12 mouse cellular contexts compared by ENCODE assay signal in the genomic region with DNA sequence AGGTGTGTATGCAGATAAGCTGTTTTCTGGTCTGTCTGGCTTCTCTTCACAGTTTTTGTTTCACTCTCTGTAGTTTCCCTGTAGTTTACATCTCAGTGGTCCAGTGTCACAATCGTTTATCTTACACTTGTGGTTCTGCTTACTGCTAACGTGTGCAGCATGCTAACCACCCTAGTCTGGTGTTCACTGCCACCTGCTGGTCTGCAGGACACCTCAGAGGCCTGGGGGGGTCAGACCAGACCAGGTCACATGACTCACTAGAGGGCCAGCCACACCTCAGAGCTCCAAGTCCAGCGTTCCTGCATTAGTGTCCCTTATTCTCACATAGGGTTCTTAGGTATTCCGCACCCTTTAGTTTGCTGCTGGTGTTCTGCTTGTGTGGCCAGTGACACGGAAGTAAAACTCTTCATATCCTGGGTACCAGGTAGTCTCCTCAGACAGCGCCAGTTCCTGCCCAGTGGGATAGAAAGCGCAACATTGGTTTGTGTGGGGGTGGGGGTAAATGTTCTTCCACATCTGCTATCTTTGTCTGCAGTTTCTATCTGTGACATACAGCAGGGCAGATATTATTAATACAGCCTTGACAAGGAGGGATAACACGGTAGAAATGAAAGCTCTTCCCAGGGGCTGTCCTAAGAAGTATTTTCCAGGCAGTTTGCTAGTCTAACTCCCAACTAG. TPM values are rescaled to one million over a fixed set of nuclear protein-coding genes. Genes with fewer than 3 reads are reported as not detected.
DNase-seq lines count a peak whose midpoint lies in the region; ATAC-seq and TF ChIP-seq lines count a peak whose summit lies in the region.
"Had no signal": no experiment of that assay in that cellular context is flagged by ENCODE, and none has a peak within 500 bp of the region (broad histone marks: within the 10 kb centered on the region; RNA-seq: fewer than 3 reads in every experiment).

No protein-coding gene starts in this region.

- H3K27ac ChIP-seq in left cerebral cortex, adult 2 months, result no peak overlapping the region; the same call in 1 of the 2 replicates
- H3K27ac ChIP-seq in liver, embryonic 15.5 days (replicated peaks), result no peak overlapping the region
- no peak overlapping the region for H3K27ac ChIP-seq in stomach, embryonic 15.5 days
- no peak overlapping the region for H3K27ac ChIP-seq in midbrain, embryonic 11.5 days (ENCODE audit: low read depth, low read length)
- H3K27ac ChIP-seq in forebrain, embryonic 13.5 days, result no peak overlapping the region
- H3K27ac ChIP-seq: embryonic facial prominence, embryonic 13.5 days had no signal

- no peak overlapping the region for H3K9ac ChIP-seq in liver, embryonic 15.5 days
- H3K9ac ChIP-seq in stomach, embryonic 15.5 days, result no peak overlapping the region
- no peak overlapping the region for H3K9ac ChIP-seq in midbrain, embryonic 11.5 days (ENCODE audit: low read length)
- H3K9ac ChIP-seq in forebrain, embryonic 13.5 days, result no peak overlapping the region
- H3K9ac ChIP-seq: embryonic facial prominence, embryonic 13.5 days had no signal

- 44% methylated on average over 8 of the region's 8 CpGs for WGBS in liver, embryonic 15.5 days (ENCODE audit: insufficient replicate concordance)
- WGBS in stomach, embryonic 15.5 days, result 65% methylated on average over 8 of the region's 8 CpGs
- 87% methylated on average over 8 of the region's 8 CpGs for WGBS in midbrain, embryonic 11.5 days
- WGBS in forebrain, embryonic 13.5 days, result 81% methylated on average over 8 of the region's 8 CpGs

- no peak overlapping the region; the same call in 1 of the 2 replicates for H3K4me2 ChIP-seq in liver, embryonic 15.5 days
- H3K4me2 ChIP-seq in stomach, embryonic 15.5 days, result no peak overlapping the region
- no peak overlapping the region for H3K4me2 ChIP-seq in midbrain, embryonic 11.5 days
- no peak overlapping the region for H3K4me2 ChIP-seq in forebrain, embryonic 13.5 days
- H3K4me2 ChIP-seq: embryonic facial prominence, embryonic 13.5 days had no signal

- H3K4me1 ChIP-seq in liver, embryonic 15.5 days (replicated peaks), result peaks cover 10% of the 10 kb centered on the region; the same call in 1 of the 2 replicates
- H3K4me1 ChIP-seq in stomach, embryonic 15.5 days, result 0 out of 2 replicates have a peak, but pooled peaks cover 5% of the 10 kb centered on the region
- H3K4me1 ChIP-seq in midbrain, embryonic 11.5 days (ENCODE audit: control insufficient read depth, insufficient read depth, low read length), result no peaks in the 10 kb centered on the region
- peaks cover 23% of the 10 kb centered on the region for H3K4me1 ChIP-seq in forebrain, embryonic 13.5 days

- H3K36me3 ChIP-seq in liver, embryonic 15.5 days (replicated peaks), result 0 out of 2 replicates have a peak, but pooled peaks cover 7% of the 10 kb centered on the region
- H3K36me3 ChIP-seq in stomach, embryonic 15.5 days, result peaks cover 31% of the 10 kb centered on the region
- H3K36me3 ChIP-seq in midbrain, embryonic 11.5 days (ENCODE audit: control insufficient read depth, insufficient read depth, low read length), result peaks cover 5% of the 10 kb centered on the region; the same call in 1 of the 2 replicates
- peaks cover 72% of the 10 kb centered on the region for H3K36me3 ChIP-seq in forebrain, embryonic 13.5 days (ENCODE audit: poor library complexity, severe bottlenecking)

- intact Hi-C loops in left cerebral cortex, adult 2 months (cut with DNase I), result loop anchor here (5.0 kb wide), 1 partner anchor 165 kb away; no protein-coding TSS in a partner anchor
- intact Hi-C loops in left cerebral cortex, postnatal 36 days (cut with DNase I), result loop anchor here (5.0 kb wide), 1 partner anchor 525 kb away; no protein-coding TSS in a partner anchor

- no peak for DNase-seq in left cerebral cortex, adult 2 months (ENCODE audit: extremely low spot score in 1 of 2, low spot score in 2 of 2)
- DNase-seq in left cerebral cortex, postnatal 36 days (ENCODE audit: low spot score in 2 of 2), result no peak
- no peak for DNase-seq in midbrain, embryonic 11.5 days (ENCODE audit: low spot score, missing footprints)
- no peak for DNase-seq in heart, adult 8-10 months (ENCODE audit: low spot score)

- TF ChIP-seq CTCF in left cerebral cortex, adult 2 months (IDR thresholded peaks at IDR 0.05), result peak; percentile 39

- 0 out of 2 replicates have a peak, but pooled peaks have one; percentile 56 for ATAC-seq in erythroblast, adult 5-6 weeks (replicated peaks; ENCODE audit: low FRiP score, poor library complexity, severe bottlenecking)
- peak; percentile 57 for ATAC-seq in liver, embryonic 15.5 days (ENCODE audit: insufficient read depth)
- peak; percentile 58; the same call in 1 of the 2 replicates for ATAC-seq in stomach, embryonic 15.5 days (ENCODE audit: insufficient read depth, low FRiP score, low read depth)
- ATAC-seq in midbrain, embryonic 11.5 days (ENCODE audit: low FRiP score), result no peak
- ATAC-seq in forebrain, embryonic 13.5 days, result no peak

- no peaks in the 10 kb centered on the region for H3K9me3 ChIP-seq in liver, embryonic 15.5 days (replicated peaks)
- H3K9me3 ChIP-seq in stomach, embryonic 15.5 days, result no peaks in the 10 kb centered on the region
- no peaks in the 10 kb centered on the region for H3K9me3 ChIP-seq in midbrain, embryonic 11.5 days (ENCODE audit: control insufficient read depth, low read length)
- H3K9me3 ChIP-seq in forebrain, embryonic 13.5 days (replicated peaks), result no peaks in the 10 kb centered on the region
- H3K9me3 ChIP-seq: embryonic facial prominence, embryonic 13.5 days had no signal

- H3K4me3 ChIP-seq in left cerebral cortex, adult 2 months, result no peak overlapping the region
- no peak overlapping the region for H3K4me3 ChIP-seq in liver, embryonic 15.5 days (replicated peaks)
- H3K4me3 ChIP-seq in stomach, embryonic 15.5 days (replicated peaks), result no peak overlapping the region
- no peak overlapping the region for H3K4me3 ChIP-seq in midbrain, embryonic 11.5 days (ENCODE audit: low read depth, low read length)
- no peak overlapping the region for H3K4me3 ChIP-seq in forebrain, embryonic 13.5 days
- H3K4me3 ChIP-seq: embryonic facial prominence, embryonic 13.5 days had no signal

- no peaks in the 10 kb centered on the region for H3K27me3 ChIP-seq in liver, embryonic 15.5 days
- no peaks in the 10 kb centered on the region for H3K27me3 ChIP-seq in stomach, embryonic 15.5 days (replicated peaks)
- H3K27me3 ChIP-seq in midbrain, embryonic 11.5 days (ENCODE audit: control insufficient read depth, insufficient read depth, low read length), result no peaks in the 10 kb centered on the region
- H3K27me3 ChIP-seq in forebrain, embryonic 13.5 days, result no peaks in the 10 kb centered on the region
- H3K27me3 ChIP-seq: embryonic facial prominence, embryonic 13.5 days had no signal

RNA-seq across cellular contexts. Expression of gene Dupd1, which starts 51.8 kb away (rescaled TPM):
- not detected for total RNA-seq in left cerebral cortex, adult 2 months (2021)
- under 1 TPM in 1 of 2 experiments, not detected in 1; 0.37 TPM for total RNA-seq in left cerebral cortex, postnatal 36 days (2021)
- not detected in 2 replicates for total RNA-seq in erythroblast, adult 5-6 weeks (2015; ENCODE audit: low replicate concordance)
- not detected in 2 replicates for total RNA-seq in erythroblast, adult 5-6 weeks (2017; ENCODE audit: low replicate concordance)
- polyA plus RNA-seq in liver, embryonic 15.5 days (2015; fragmentation: Nextera tagmentation; extraction: Ambion mirVana), result 0.10 TPM in 1 of 2 replicates, not detected in the other
- polyA plus RNA-seq in stomach, embryonic 15.5 days (2015; fragmentation: Nextera tagmentation; extraction: Ambion mirVana), result not detected in 2 replicates
- polyA plus RNA-seq in midbrain, embryonic 11.5 days (2014; fragmentation: Nextera tagmentation; extraction: Ambion mirVana), result not detected in 2 replicates
- total RNA-seq in heart, adult 8-10 months (2022), result under 1 TPM in 2 of 4 experiments, not detected in 2; 0.37 to 0.47 TPM
- not detected in 2 replicates for polyA plus RNA-seq in forebrain, embryonic 13.5 days (2015; fragmentation: Nextera tagmentation; extraction: Ambion mirVana)
- total RNA-seq: hematopoietic stem cell, adult 5-6 weeks had no signal
- polyA plus RNA-seq: lung, embryonic 16.5 days; urinary bladder, adult 2 months had no signal

Comparison
In these comparisons a context has a peak if more than half of its experiments do, and no peak if none do; other contexts are left out.
1. ATAC-seq: peak in erythroblast, adult 5-6 weeks (single experiment), liver, embryonic 15.5 days (single experiment) and stomach, embryonic 15.5 days (single experiment); none in midbrain, embryonic 11.5 days (single experiment) and forebrain, embryonic 13.5 days (single experiment).